Mouse (Mus musculus): ENCODE measurements around the gene Rbl1. TPM values are rescaled to one million over a fixed set of nuclear protein-coding genes. Genes with fewer than 3 reads are reported as not detected.

Gene Rbl1
- polyA plus RNA-seq, 1 experiment: 1.3 TPM

DNA sequence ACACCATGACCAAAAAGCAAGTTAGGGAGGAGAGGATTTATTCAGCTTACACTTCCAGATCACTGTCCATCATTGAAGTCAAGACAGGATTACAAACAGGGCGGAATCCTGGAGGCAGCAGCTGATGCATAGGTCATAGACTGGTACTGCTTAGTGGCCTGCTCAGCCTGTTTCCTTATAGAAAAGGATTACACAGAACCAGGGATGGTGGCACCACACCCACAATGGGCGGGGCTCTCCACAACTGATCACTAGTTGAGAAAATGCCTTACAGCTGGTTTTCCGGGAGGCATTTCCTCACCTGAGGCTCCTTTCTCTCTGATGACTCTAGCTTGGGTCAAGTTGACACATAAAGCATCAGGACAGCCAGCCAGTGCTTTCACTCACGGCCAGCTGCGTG is 55.9 kb downstream of the Rbl1 start:
- H3K4me1 ChIP-seq: no peaks in the 10 kb centered on the region
- H3K4me3 ChIP-seq (replicated peaks): no peak overlapping the region
- H3K27me3 ChIP-seq (replicated peaks): no peaks in the 10 kb centered on the region
- no peaks in the 10 kb centered on the region for H3K9me3 ChIP-seq
- TF ChIP-seq FLI1 (IDR thresholded peaks at IDR 0.05; ENCODE audit: low read length): no peak
- no peak for TF ChIP-seq GATA1 (IDR thresholded peaks at IDR 0.05; ENCODE audit: borderline replicate concordance, low read length)
- peaks cover 85% of the 10 kb centered on the region for H3K36me3 ChIP-seq (replicated peaks; ENCODE audit: low read length)

- Histone ChIP-seq H3K36me3 (replicated peaks; ENCODE audit: low read length) (peaks cover 80% of the 10 kb centered on the region), H3K4me3 (replicated peaks) (no peak overlapping the region), H3K9me3 (no peaks in the 10 kb centered on the region), H3K27me3 (replicated peaks) (no peaks in the 10 kb centered on the region), H3K4me1 (no peaks in the 10 kb centered on the region)
- TF ChIP-seq GATA1 (IDR thresholded peaks at IDR 0.05; ENCODE audit: borderline replicate concordance, low read length) (no peak), FLI1 (IDR thresholded peaks at IDR 0.05; ENCODE audit: low read length) (no peak)
Observed at GRCm38 (mm10) chr2:157147397-157148020, 56.8 kb downstream of the Rbl1 start.

- TF ChIP-seq FLI1 (IDR thresholded peaks at IDR 0.05; ENCODE audit: low read length) (no peak), GATA1 (IDR thresholded peaks at IDR 0.05; ENCODE audit: borderline replicate concordance, low read length) (no peak)
- peaks cover 57% of the 10 kb centered on the region for H3K36me3 ChIP-seq (replicated peaks; ENCODE audit: low read length)
Observed at GRCm38 (mm10) chr2:157145173-157145572, 59.2 kb downstream of the Rbl1 start.

DNA sequence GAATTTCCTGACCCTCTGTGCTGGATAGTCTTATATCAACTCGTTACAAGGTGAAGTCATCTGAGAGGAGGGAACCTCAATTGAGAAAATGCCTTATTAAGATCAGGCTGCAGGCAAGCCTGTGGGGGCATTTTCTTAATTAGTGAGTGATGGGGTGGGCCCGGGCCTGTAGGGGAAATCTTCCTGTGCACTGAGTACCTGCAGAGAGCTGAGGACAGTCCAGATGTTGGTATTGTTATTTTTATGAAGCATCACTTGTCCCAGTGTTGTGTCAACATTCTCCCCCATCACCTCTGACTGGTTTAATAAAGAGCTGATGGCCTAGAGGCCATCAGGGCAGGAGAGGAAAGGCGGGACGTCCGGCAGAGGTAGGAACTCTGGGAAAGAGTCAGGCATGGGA is 60.2 kb downstream of the Rbl1 start:
- Histone ChIP-seq H3K27me3 (replicated peaks) (no peaks in the 10 kb centered on the region), H3K9me3 (no peaks in the 10 kb centered on the region; the same call in 1 of the 2 replicates), H3K4me1 (peaks cover 10% of the 10 kb centered on the region), H3K36me3 (replicated peaks; ENCODE audit: low read length) (peaks cover 49% of the 10 kb centered on the region), H3K4me3 (replicated peaks) (no peak overlapping the region)
- TF ChIP-seq GATA1 (IDR thresholded peaks at IDR 0.05; ENCODE audit: borderline replicate concordance, low read length): no peak
- TF ChIP-seq FLI1 (IDR thresholded peaks at IDR 0.05; ENCODE audit: low read length): no peak

More at GRCm38 (mm10) chr2:157145173-157145572, 59.2 kb downstream of the Rbl1 start:
- no peak overlapping the region for H3K4me3 ChIP-seq (replicated peaks)
- no peaks in the 10 kb centered on the region for H3K27me3 ChIP-seq (replicated peaks)
- H3K9me3 ChIP-seq: no peaks in the 10 kb centered on the region; the same call in 1 of the 2 replicates
- H3K4me1 ChIP-seq: 0 out of 2 replicates have a peak, but pooled peaks cover 4% of the 10 kb centered on the region

DNA sequence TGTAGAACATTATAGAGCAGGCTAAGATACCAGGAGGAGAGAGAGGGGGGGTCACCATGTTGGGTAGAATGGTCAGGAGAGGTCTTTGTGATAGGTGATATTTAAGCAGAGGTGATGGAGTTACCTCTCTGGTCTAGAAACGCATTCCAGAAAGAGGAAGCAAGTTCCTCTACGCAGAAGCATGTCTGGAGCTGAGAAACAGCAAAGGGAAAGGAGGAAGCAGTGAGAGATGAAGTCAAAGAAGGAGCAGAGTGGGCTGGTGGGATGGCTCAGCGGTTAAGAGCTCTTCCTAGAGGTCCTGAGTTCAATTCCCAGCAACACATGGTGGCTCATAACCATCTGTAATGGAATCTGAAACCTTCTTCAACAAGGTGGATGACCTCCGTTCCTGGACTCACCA is 62.4 kb downstream of the Rbl1 start:
- H3K36me3 ChIP-seq (replicated peaks; ENCODE audit: low read length): peaks cover 30% of the 10 kb centered on the region
- no peaks in the 10 kb centered on the region; the same call in 1 of the 2 replicates for H3K9me3 ChIP-seq
- no peak overlapping the region for H3K4me3 ChIP-seq (replicated peaks)
- H3K4me1 ChIP-seq: peaks cover 25% of the 10 kb centered on the region
- H3K27me3 ChIP-seq (replicated peaks): no peaks in the 10 kb centered on the region
- TF ChIP-seq FLI1 (IDR thresholded peaks at IDR 0.05; ENCODE audit: low read length) (no peak), GATA1 (IDR thresholded peaks at IDR 0.05; ENCODE audit: borderline replicate concordance, low read length) (no peak)

- no peaks in the 10 kb centered on the region; the same call in 1 of the 2 replicates for H3K9me3 ChIP-seq
- TF ChIP-seq GATA1 (IDR thresholded peaks at IDR 0.05; ENCODE audit: borderline replicate concordance, low read length) (no peak), FLI1 (IDR thresholded peaks at IDR 0.05; ENCODE audit: low read length) (no peak)
- H3K27me3 ChIP-seq (replicated peaks): no peaks in the 10 kb centered on the region
- peaks cover 41% of the 10 kb centered on the region for H3K4me1 ChIP-seq
- H3K36me3 ChIP-seq (replicated peaks; ENCODE audit: low read length): peaks cover 8% of the 10 kb centered on the region
- peak overlapping the region; percentile 3 for H3K4me3 ChIP-seq (replicated peaks)
Observed at GRCm38 (mm10) chr2:157139251-157139802, 65.0 kb downstream of the Rbl1 start.

DNA sequence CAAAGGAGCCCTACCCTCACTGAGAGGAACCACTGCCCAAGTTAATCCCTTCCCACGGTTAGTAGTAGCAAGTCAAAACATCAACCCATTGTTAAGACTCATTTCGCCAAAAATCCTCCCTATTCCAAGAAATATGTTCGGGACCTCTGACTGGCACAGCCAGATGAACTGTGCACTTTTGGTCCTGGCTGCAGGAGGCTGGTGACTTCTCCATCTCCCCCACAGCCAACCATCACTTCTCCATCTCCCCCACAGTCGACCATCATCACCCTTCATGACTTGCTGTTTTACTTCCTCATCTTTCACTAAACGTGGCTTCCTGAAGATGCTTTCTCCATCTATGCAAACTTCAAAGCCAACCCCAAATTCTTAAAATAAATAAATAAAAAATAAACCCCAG is 65.5 kb downstream of the Rbl1 start:
- H3K4me3 ChIP-seq (replicated peaks): no peak overlapping the region
- H3K27me3 ChIP-seq (replicated peaks): no peaks in the 10 kb centered on the region
- TF ChIP-seq GATA1 (IDR thresholded peaks at IDR 0.05; ENCODE audit: borderline replicate concordance, low read length) (no peak), FLI1 (IDR thresholded peaks at IDR 0.05; ENCODE audit: low read length) (no peak)
- H3K9me3 ChIP-seq: no peaks in the 10 kb centered on the region; the same call in 1 of the 2 replicates
- H3K4me1 ChIP-seq: peaks cover 42% of the 10 kb centered on the region
- H3K36me3 ChIP-seq (replicated peaks; ENCODE audit: low read length): peaks cover 3% of the 10 kb centered on the region

GRCm38 (mm10) chr2:157137959-157138731 is 66.2 kb downstream of the Rbl1 start:
- Histone ChIP-seq H3K27me3 (replicated peaks) (no peaks in the 10 kb centered on the region), H3K9me3 (no peaks in the 10 kb centered on the region; the same call in 1 of the 2 replicates), H3K4me1 (peaks cover 49% of the 10 kb centered on the region), H3K4me3 (replicated peaks) (no peak overlapping the region), H3K36me3 (replicated peaks; ENCODE audit: low read length) (peaks cover 3% of the 10 kb centered on the region)
- TF ChIP-seq GATA1 (IDR thresholded peaks at IDR 0.05; ENCODE audit: borderline replicate concordance, low read length) (no peak), FLI1 (IDR thresholded peaks at IDR 0.05; ENCODE audit: low read length) (no peak)

GRCm38 (mm10) chr2:157136646-157137045 is 67.7 kb downstream of the Rbl1 start:
- Histone ChIP-seq H3K36me3 (replicated peaks; ENCODE audit: low read length) (peaks cover 3% of the 10 kb centered on the region), H3K27me3 (replicated peaks) (no peaks in the 10 kb centered on the region), H3K4me1 (peaks cover 60% of the 10 kb centered on the region), H3K9me3 (no peaks in the 10 kb centered on the region; the same call in 1 of the 2 replicates), H3K4me3 (replicated peaks) (no peak overlapping the region)
- no peak for TF ChIP-seq FLI1 (IDR thresholded peaks at IDR 0.05; ENCODE audit: low read length)
- TF ChIP-seq GATA1 (IDR thresholded peaks at IDR 0.05; ENCODE audit: borderline replicate concordance, low read length): no peak

DNA sequence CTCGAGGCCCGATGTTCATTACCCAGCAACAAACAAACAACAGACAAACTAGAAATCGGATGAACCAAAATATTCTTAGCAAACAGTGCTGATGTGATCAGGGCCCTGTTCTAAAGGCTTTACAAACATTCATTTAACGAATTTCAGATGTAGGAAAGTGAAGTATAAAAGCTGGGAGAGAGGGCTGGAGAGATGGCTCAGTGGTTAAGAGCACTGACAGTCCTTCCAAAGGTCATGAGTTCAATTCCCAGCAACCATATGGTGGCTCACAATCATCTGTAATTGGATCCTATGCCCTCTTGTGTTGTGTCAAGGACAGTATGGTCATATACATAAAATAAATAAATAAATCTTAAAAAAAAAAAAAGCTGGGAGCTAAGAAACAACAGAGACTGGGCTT is 68.2 kb downstream of the Rbl1 start:
- Histone ChIP-seq H3K9me3 (no peaks in the 10 kb centered on the region; the same call in 1 of the 2 replicates), H3K27me3 (replicated peaks) (no peaks in the 10 kb centered on the region), H3K4me3 (replicated peaks) (no peak overlapping the region), H3K4me1 (peaks cover 61% of the 10 kb centered on the region), H3K36me3 (replicated peaks; ENCODE audit: low read length) (peaks cover 3% of the 10 kb centered on the region)
- TF ChIP-seq GATA1 (IDR thresholded peaks at IDR 0.05; ENCODE audit: borderline replicate concordance, low read length) (no peak), FLI1 (IDR thresholded peaks at IDR 0.05; ENCODE audit: low read length) (no peak)

Data from megakaryocyte, embryonic 14.5 days (primary cell).